Mouse (Mus musculus) forelimb bud, embryonic 11.5 days (tissue): Measurements from ENCODE around the gene Shpk.

Source experiments
- DNase-seq: peaks from one replicate; pipeline ENCODE4 v3.0.0-alpha.2; 2012; ENCODE audit warnings: low read depth, low spot score

The Shpk gene

GRCm38 (mm10) chr11:73199230-73199712 lies at the start of gene Shpk:
Gene Shpk (plus strand): TSS chr11:73199460.
- peak; percentile 93 for DNase-seq

GRCm38 (mm10) chr11:73155071-73155470 lies 44.2 kb upstream of the Shpk start:
- DNase-seq, result no peak

GRCm38 (mm10) chr11:73159957-73160810 lies 39.1 kb upstream of the Shpk start, which contains the start of gene P2rx5:
Gene P2rx5 (plus strand): TSS chr11:73160421.
- no peak for DNase-seq

GRCm38 (mm10) chr11:73160811-73161200 lies 38.5 kb upstream of the Shpk start:
- no peak for DNase-seq

GRCm38 (mm10) chr11:73161616-73162015 lies 37.6 kb upstream of the Shpk start:
- no peak for DNase-seq

- no peak for DNase-seq
Observed at GRCm38 (mm10) chr11:73162284-73162683, 37.0 kb upstream of the Shpk start.

- DNase-seq, result no peak
Observed at GRCm38 (mm10) chr11:73168071-73168470, 31.2 kb upstream of the Shpk start.

- no peak for DNase-seq
Observed at GRCm38 (mm10) chr11:73168576-73168975, 30.7 kb upstream of the Shpk start.

- DNase-seq, result peak; percentile 47
Observed at GRCm38 (mm10) chr11:73169231-73169630, 30.0 kb upstream of the Shpk start.

- DNase-seq, result no peak
Observed at GRCm38 (mm10) chr11:73172186-73172585, 27.1 kb upstream of the Shpk start.

GRCm38 (mm10) chr11:73175612-73176011 lies 23.6 kb upstream of the Shpk start:
- no peak for DNase-seq

- DNase-seq, result no peak
Observed at GRCm38 (mm10) chr11:73176186-73176585, 23.1 kb upstream of the Shpk start.

- DNase-seq, result peak; percentile 98
Observed at GRCm38 (mm10) chr11:73176608-73177508, 22.4 kb upstream of the Shpk start, which contains the start of the genes Emc6 and Tax1bp3. Gene Emc6 (minus strand): TSS chr11:73177037. Gene Tax1bp3 (plus strand): TSS chr11:73177083.

- DNase-seq, result peak; percentile 73
Observed at GRCm38 (mm10) chr11:73177509-73177875, 21.8 kb upstream of the Shpk start.

GRCm38 (mm10) chr11:73177895-73178294 lies 21.4 kb upstream of the Shpk start:
- DNase-seq, result no peak

- no peak for DNase-seq
Observed at GRCm38 (mm10) chr11:73185872-73186615, 13.2 kb upstream of the Shpk start.

- DNase-seq, result no peak
Observed at GRCm38 (mm10) chr11:73187231-73187630, 12.0 kb upstream of the Shpk start.

- no peak for DNase-seq
Observed at GRCm38 (mm10) chr11:73193047-73193446, 6.2 kb upstream of the Shpk start.

- DNase-seq, result no peak
Observed at GRCm38 (mm10) chr11:73194444-73194843, 4.8 kb upstream of the Shpk start.

GRCm38 (mm10) chr11:73198190-73198589 lies 1.1 kb upstream of the Shpk start:
- no peak for DNase-seq

GRCm38 (mm10) chr11:73198603-73199229 lies 544 bp upstream of the Shpk start, which contains the start of gene Ctns:
Gene Ctns (minus strand): TSS chr11:73199042.
- DNase-seq, result peak; percentile 82
